Mouse (Mus musculus) MN1 (cell line): ENCODE measurements around the gene Tor3a.
A peak's percentile ranks its signal among the peaks of the same experiment; 100 is the strongest.

Source experiments
- DNase-seq: peaks from one replicate; pipeline ENCODE4 v3.0.0-alpha.2; 2016; ENCODE audit warnings: low spot score

Tor3a gene

DNA sequence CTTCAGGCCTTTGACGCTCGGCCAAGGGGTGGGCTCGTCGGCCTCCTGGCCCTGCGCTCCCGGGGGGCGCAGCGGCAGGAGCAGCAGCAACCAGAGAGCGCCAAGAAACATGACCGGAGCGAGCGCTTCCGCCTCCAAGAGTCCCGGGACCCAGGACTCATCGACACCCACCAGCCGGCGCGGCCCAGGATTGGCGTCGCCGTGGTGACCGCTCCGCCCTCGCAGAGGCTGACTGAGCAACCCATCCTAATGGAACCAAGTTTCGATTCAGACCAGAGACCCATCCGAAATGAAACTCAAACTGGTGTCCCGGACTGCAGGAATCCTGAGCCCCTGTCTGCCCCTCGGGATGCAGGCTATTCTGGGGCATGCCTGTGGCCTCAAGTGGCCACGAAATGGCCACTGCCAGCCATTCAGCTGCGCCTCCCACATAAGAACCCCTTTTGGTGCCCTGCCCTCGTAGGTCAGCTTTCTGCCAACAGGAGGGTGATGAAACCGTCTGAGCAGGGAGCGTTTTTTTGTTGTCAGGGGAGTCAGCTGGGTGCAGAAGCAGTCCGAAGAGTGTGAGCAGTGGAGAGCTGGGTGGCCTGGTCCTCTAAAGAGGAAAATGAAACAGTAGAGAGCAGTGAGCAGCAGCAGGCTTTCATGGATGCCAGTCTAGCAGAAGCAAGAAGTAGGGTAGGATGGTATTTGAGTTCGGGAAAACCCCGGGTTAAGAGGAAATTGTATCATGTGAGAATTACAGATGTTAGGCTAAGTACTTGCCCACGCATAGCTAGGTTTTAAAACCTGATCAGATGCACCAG lies at the start of gene Tor3a:
Tor3a (minus strand) TSS at position 162 of the 806 bp plus-strand sequence.
- DNase-seq, result peak; percentile 92

- no peak for DNase-seq
Observed at GRCm38 (mm10) chr1:156722089-156722488, 47.9 kb upstream of the Tor3a start.

DNA sequence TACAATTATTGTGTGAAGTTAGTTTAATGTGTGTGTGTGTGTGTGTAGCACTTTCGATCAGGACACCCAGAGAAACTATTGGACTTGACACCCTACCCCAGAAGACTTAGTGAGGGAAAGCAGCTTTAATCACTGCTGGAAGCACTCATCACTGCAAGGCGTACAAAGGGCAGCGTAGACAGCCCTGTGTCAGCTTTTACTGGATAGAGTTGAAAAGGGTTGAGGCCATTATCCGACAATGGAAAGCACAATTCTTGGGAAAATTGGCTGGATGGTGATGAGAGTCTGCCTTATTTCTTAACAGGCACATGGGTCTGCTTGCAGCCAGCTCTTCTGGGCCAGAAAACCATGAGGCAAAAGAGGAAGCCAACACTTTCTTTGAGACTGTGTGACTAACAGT lies 45.9 kb upstream of the Tor3a start:
- no peak for DNase-seq

DNA sequence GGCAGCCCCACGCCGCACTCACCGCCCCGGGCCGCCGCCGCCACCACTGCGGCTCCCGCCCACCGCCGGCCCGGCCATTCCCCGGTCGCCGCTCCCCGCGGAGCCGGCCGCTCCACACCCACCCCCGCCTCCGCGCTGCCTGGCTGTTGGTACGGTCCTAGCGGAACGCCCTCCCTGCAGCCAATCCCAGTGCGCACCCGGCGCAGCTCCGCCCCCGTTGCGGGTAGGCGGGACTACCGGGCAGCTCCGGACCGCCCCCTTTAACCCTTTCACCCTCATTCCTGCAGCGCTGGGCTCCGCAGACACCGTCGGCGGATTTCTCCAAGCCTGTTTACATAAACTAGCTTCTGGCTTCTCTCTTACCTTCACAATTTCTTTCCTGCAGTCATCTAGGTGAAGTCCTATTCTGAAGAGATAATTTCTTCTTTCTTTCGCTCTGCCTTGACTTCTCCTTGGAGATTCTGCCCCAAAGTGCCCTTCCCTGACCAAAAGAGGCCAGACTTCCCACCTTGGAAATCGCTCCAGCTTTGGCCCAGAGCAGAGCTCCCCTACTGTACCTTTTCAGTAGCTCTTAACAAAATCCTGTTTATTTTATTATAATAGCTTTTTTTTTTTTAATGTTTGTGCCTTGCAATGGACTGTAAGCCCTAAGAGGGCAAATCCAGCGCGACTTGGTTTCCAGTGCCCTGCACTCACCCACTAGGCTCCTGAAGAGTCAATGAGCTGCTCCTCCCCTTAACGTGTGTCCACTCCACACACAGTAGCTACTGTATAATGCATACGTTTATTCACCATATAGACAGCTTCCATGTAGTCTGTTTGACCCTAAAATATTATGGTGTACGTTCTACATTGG lies 45.0 kb upstream of the Tor3a start, which contains the start of gene Fam20b:
Fam20b (minus strand) TSS at position 137 of the 856 bp plus-strand sequence.
- peak; percentile 97 for DNase-seq

GRCm38 (mm10) chr1:156718286-156718949 lies 44.3 kb upstream of the Tor3a start:
- DNase-seq, result peak; percentile 73

DNA sequence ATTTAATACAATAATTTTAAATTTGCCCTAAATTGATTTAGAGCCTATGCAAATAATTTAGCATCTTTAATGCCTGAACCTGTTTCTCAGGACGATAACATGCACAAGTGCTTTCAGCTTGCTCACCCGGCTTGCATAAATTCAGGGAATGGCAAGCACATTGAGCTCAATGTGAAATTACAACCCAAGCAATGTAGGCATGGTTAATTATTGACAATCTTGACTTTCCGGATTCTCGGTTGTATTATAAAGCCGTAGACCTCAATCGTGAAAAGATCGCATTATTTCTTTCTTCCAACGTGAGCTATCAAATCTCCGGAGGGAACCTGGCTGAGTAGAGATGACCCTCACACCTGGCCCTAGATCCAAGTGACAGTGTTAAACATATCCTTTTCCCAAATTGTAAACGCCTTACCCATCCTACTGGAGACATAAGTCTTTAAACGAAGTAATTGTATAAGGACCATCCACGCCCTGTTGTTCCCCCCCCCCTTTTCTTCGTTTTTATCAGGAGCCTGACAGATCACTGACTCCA lies 43.7 kb upstream of the Tor3a start:
- DNase-seq, result no peak

DNA sequence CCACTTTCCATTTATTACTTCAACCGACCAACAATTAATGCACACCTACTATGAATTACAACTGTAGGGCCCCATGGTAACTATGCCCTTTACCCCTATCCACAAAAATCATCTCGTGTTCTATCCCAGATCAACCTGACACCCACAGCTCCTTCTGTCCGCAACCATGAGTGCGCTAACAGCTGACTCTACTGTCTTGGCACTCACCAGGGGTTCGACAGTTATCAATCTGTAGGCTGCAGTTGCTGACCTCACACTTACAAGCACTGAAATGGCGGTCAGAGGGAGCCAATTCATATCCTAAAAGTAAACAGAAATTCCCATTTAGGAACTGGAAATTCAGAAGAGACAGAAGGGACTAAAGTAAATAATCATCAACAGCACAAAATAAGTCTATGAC lies 42.5 kb upstream of the Tor3a start:
- DNase-seq, result no peak

- DNase-seq, result no peak
Observed at GRCm38 (mm10) chr1:156710472-156711098, 36.4 kb upstream of the Tor3a start.

GRCm38 (mm10) chr1:156708672-156709071 lies 34.5 kb upstream of the Tor3a start:
- DNase-seq, result no peak

- DNase-seq, result peak; percentile 39
Observed at GRCm38 (mm10) chr1:156705696-156706285, 31.6 kb upstream of the Tor3a start.

GRCm38 (mm10) chr1:156703444-156703843 lies 29.3 kb upstream of the Tor3a start:
- no peak for DNase-seq

- DNase-seq, result no peak
Observed at GRCm38 (mm10) chr1:156702151-156702550, 28.0 kb upstream of the Tor3a start.

GRCm38 (mm10) chr1:156686025-156686661 lies 12.0 kb upstream of the Tor3a start:
- no peak for DNase-seq

DNA sequence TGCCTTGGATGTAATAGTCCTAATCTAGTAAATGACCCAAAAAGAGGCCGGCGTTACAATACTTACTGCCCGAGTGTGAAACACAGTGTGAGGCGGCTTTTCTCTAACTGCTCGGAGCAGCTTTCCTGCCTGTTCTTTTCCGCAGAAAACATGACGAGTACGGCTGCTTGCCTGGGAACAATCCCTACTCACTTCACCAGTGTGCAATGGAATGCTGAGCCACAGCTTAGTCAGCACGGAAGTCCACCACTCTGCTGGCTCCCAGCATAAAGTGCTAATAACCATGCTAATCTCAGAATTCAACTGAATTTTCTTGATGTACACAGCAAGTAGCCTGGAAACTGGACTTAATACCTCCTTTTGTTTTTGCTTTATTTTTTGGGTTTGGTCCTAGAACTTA lies 5.4 kb upstream of the Tor3a start:
- no peak for DNase-seq

GRCm38 (mm10) chr1:156677230-156677629 lies 3.1 kb upstream of the Tor3a start:
- no peak for DNase-seq

GRCm38 (mm10) chr1:156676596-156676995 lies 2.4 kb upstream of the Tor3a start:
- DNase-seq, result no peak

- peak; percentile 73 for DNase-seq
Observed at GRCm38 (mm10) chr1:156676171-156676570, 2.0 kb upstream of the Tor3a start.

DNA sequence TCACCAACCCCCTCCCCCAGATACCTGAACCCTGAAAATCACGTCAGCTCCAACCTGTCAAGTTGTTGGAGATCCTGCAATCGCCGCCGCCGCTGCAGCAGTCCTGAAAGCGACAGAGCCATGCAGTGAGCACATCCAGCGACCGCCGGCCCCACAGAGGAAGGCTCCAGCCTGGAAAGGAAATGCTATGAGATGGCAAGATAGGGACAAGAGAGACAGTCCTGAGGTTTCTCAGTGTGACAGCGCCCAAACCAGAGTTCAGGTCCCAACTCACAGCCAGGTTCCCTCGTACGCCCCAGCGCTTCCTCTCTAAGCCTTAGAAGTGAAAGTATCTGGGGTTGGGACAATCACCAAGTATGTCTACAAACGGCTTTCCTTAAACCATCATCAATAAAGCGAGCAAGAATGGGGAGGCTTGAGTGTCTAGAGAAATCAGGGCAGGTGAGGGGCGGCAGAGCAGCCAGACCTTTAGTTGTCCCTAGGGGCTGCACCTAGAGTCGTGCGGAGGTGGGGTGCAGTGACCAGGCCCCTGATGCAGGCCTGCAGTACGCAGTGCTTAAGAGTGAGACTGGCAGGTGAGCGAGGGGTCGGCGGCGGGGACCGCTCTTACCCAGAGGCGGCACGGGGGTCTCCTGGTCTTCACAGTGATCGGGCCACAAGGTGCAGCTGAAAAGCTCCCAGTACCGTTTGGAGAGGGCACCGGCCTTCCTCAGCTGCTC lies 521 bp downstream of the Tor3a start:
- DNase-seq, result peak; percentile 52

GRCm38 (mm10) chr1:156672720-156673475 lies 1.3 kb downstream of the Tor3a start:
- DNase-seq, result peak; percentile 72
